Comparison of ENCODE assay signal across 24 mouse cellular contexts in genomic region chr2:39340406-39340805, GRCm38 (mm10).
"Had no signal": no experiment of that assay in that cellular context is flagged by ENCODE, and none has a peak within 500 bp of the region (broad histone marks: within the 10 kb centered on the region; RNA-seq: fewer than 3 reads in every experiment).

No protein-coding gene starts in this region.

- H3K4me3 ChIP-seq: layer of hippocampus, adult 2 months; limb, embryonic 10.5 days; limb, embryonic 13.5 days; liver, embryonic 12.5 days; liver, embryonic 15.5 days; lung, embryonic 15.5 days; megakaryocyte, embryonic 14.5 days; midbrain, embryonic 12.5 days; myocyte had no signal

- H3K4me2 ChIP-seq: limb, embryonic 13.5 days; liver, embryonic 12.5 days; liver, embryonic 15.5 days; lung, embryonic 15.5 days; midbrain, embryonic 12.5 days had no signal

- ATAC-seq: intestine, embryonic 16.5 days; liver, embryonic 12.5 days; midbrain, embryonic 16.5 days had no signal

- DNase-seq: kidney, adult 8-10 months; kidney, postnatal 25 days; layer of hippocampus, adult 9-11 months; liver; lung, adult 18-20 months; lung, postnatal 10 days; lung, postnatal 36 days; right cerebral cortex, postnatal 14 days; right cerebral cortex, postnatal 4 days; thymus, adult 2 months; thymus, postnatal 14 days; thymus, postnatal 4 days had no signal

- H3K9ac ChIP-seq: limb, embryonic 13.5 days; liver, embryonic 12.5 days; liver, embryonic 15.5 days; lung, embryonic 15.5 days; midbrain, embryonic 12.5 days had no signal

- H3K9me3 ChIP-seq: limb, embryonic 10.5 days; limb, embryonic 13.5 days; liver, embryonic 12.5 days; liver, embryonic 15.5 days; lung, embryonic 15.5 days; megakaryocyte, embryonic 14.5 days; midbrain, embryonic 12.5 days had no signal

- H3K27me3 ChIP-seq: limb, embryonic 13.5 days; liver, embryonic 12.5 days; liver, embryonic 15.5 days; lung, embryonic 15.5 days; megakaryocyte, embryonic 14.5 days; midbrain, embryonic 12.5 days had no signal

- H3K4me1 ChIP-seq: limb, embryonic 13.5 days; liver, embryonic 12.5 days; liver, embryonic 15.5 days; lung, embryonic 15.5 days had no signal

- H3K27ac ChIP-seq: layer of hippocampus, adult 2 months; limb, embryonic 10.5 days; limb, embryonic 13.5 days; liver, embryonic 12.5 days; liver, embryonic 15.5 days; lung, embryonic 15.5 days; midbrain, embryonic 12.5 days; stomach, postnatal 0 days had no signal

- H3K36me3 ChIP-seq: limb, embryonic 10.5 days; limb, embryonic 13.5 days; liver, embryonic 12.5 days; liver, embryonic 15.5 days; lung, embryonic 15.5 days; midbrain, embryonic 12.5 days had no signal
